Mouse (Mus musculus): ENCODE results near the gene Gast. TPM values are rescaled to one million over a fixed set of nuclear protein-coding genes. Genes with fewer than 3 reads are reported as not detected.
"Not testable (repeated sequence)": the region's sequence is repeated elsewhere in the genome, so short reads cannot be mapped to it uniquely, and the experiment has no call there.

Gast gene
- total RNA-seq (2021): not detected

GRCm38 (mm10) chr11:100333944-100334457 lies at the start of gene Gast:
Gene Gast, plus strand, starts transcription at chr11:100334407.
- DNase-seq: no peak
- intact Hi-C loops (cut with DNase I): no loop called here

GRCm38 (mm10) chr11:100284988-100285387 lies 49.2 kb upstream of the Gast start:
- intact Hi-C loops (cut with DNase I): loop anchor here (5.0 kb wide), 2 partner anchors 823 to 903 kb away; no protein-coding TSS in a partner anchor
- DNase-seq: no peak

- intact Hi-C loops (cut with DNase I): loop anchor here (5.0 kb wide), 1 partner anchor 905 kb away; no protein-coding TSS in a partner anchor
- no peak for DNase-seq
Measured at GRCm38 (mm10) chr11:100287024-100287423, 47.2 kb upstream of the Gast start.

GRCm38 (mm10) chr11:100288942-100289341 lies 45.3 kb upstream of the Gast start:
- intact Hi-C loops (cut with DNase I): loop anchor here (5.0 kb wide), 1 partner anchor 907 kb away; no protein-coding TSS in a partner anchor
- no peak for DNase-seq

- intact Hi-C loops (cut with DNase I): no loop called here
- DNase-seq: no peak
Measured at GRCm38 (mm10) chr11:100290235-100290634, 44.0 kb upstream of the Gast start.

GRCm38 (mm10) chr11:100292884-100293283 lies 41.3 kb upstream of the Gast start:
- intact Hi-C loops (cut with DNase I): no loop called here
- no peak for DNase-seq

GRCm38 (mm10) chr11:100295308-100295707 lies 38.9 kb upstream of the Gast start:
- DNase-seq: peak; percentile 89
- intact Hi-C loops (cut with DNase I): loop anchor here (5.0 kb wide), 1 partner anchor 833 kb away; no protein-coding TSS in a partner anchor

- no peak for DNase-seq
- intact Hi-C loops (cut with DNase I): loop anchor here (5.0 kb wide), 1 partner anchor 836 kb away; no protein-coding TSS in a partner anchor
Measured at GRCm38 (mm10) chr11:100297801-100298200, 36.4 kb upstream of the Gast start.

- intact Hi-C loops (cut with DNase I): loop anchor here (5.0 kb wide), 1 partner anchor 836 kb away; no protein-coding TSS in a partner anchor
Measured at GRCm38 (mm10) chr11:100298274-100299036, 35.8 kb upstream of the Gast start.

GRCm38 (mm10) chr11:100300293-100300692 lies 33.9 kb upstream of the Gast start:
- intact Hi-C loops (cut with DNase I): no loop called here
- peak; percentile 62 for DNase-seq

More at GRCm38 (mm10) chr11:100298274-100299036, 35.8 kb upstream of the Gast start:
- peak; percentile 83 for DNase-seq

- intact Hi-C loops (cut with DNase I): no loop called here
- DNase-seq: no peak
Measured at GRCm38 (mm10) chr11:100301292-100301691, 32.9 kb upstream of the Gast start.

GRCm38 (mm10) chr11:100307900-100308299 lies 26.3 kb upstream of the Gast start:
- no peak for DNase-seq
- intact Hi-C loops (cut with DNase I): no loop called here

- DNase-seq; intact Hi-C loops (cut with DNase I): not testable (repeated sequence)
Measured at GRCm38 (mm10) chr11:100308672-100309071, 25.5 kb upstream of the Gast start.

GRCm38 (mm10) chr11:100311656-100312055 lies 22.6 kb upstream of the Gast start:
- no peak for DNase-seq
- intact Hi-C loops (cut with DNase I): no loop called here

- DNase-seq: no peak
- intact Hi-C loops (cut with DNase I): no loop called here
Measured at GRCm38 (mm10) chr11:100312096-100312679, 22.0 kb upstream of the Gast start.

- DNase-seq: no peak
- intact Hi-C loops (cut with DNase I): no loop called here
Measured at GRCm38 (mm10) chr11:100313424-100313823, 20.8 kb upstream of the Gast start.

- no peak for DNase-seq
- intact Hi-C loops (cut with DNase I): no loop called here
Measured at GRCm38 (mm10) chr11:100315439-100315838, 18.8 kb upstream of the Gast start.

GRCm38 (mm10) chr11:100317826-100318380 lies 16.3 kb upstream of the Gast start:
- DNase-seq: no peak
- intact Hi-C loops (cut with DNase I): no loop called here

- intact Hi-C loops (cut with DNase I): no loop called here
- DNase-seq: no peak
Measured at GRCm38 (mm10) chr11:100318529-100319451, 15.4 kb upstream of the Gast start.

GRCm38 (mm10) chr11:100319492-100320171 lies 14.6 kb upstream of the Gast start, which contains the start of gene Eif1:
Gene Eif1, plus strand, starts transcription at chr11:100319885.
- DNase-seq: peak; percentile 100
- intact Hi-C loops (cut with DNase I): no loop called here
